Mouse (Mus musculus) liver, embryonic 13.5 days (tissue): ENCODE results near the gene Slx1b. TPM values are rescaled to one million over a fixed set of nuclear protein-coding genes. Genes with fewer than 3 reads are reported as not detected.
"Not testable (repeated sequence)": the region's sequence is repeated elsewhere in the genome, so short reads cannot be mapped to it uniquely, and the experiment has no call there.

Experiments
- ATAC-seq: fragments of 200-750 bp; cut with Nextera tagmentation; 2 replicates; pipeline ENCODE4 v1.8.0; 2017; ENCODE audit warnings: low read depth, mild to moderate bottlenecking, moderate number of reproducible peaks, moderate library complexity
- DNase-seq: peaks from one replicate; pipeline ENCODE4 v3.0.0; 2022
- H3K27ac ChIP-seq: fragments of 300-500 bp; sonication (generic); 2 replicates; pipeline ENCODE4 v1.5.1; 2015; ENCODE audit warnings: moderate library complexity, mild to moderate bottlenecking, inconsistent platforms
- H3K27me3 ChIP-seq: fragments of 300-500 bp; sonication (generic); 2 replicates; pipeline ENCODE4 v1.6.1; 2015; ENCODE audit warnings: mild to moderate bottlenecking, inconsistent platforms
- H3K36me3 ChIP-seq: fragments of 300-500 bp; sonication (generic); 2 replicates; pipeline ENCODE4 v1.6.1; 2015; ENCODE audit warnings: mild to moderate bottlenecking, inconsistent platforms
- H3K4me1 ChIP-seq: fragments of 300-500 bp; sonication (generic); replicated peaks from 2 replicates; pipeline ENCODE4 v1.6.1; 2015; ENCODE audit warnings: inconsistent platforms
- H3K4me2 ChIP-seq: fragments of 300-500 bp; sonication (generic); 2 replicates; pipeline ENCODE4 v1.6.1; 2015; ENCODE audit warnings: inconsistent platforms, mild to moderate bottlenecking, moderate library complexity
- H3K4me3 ChIP-seq: fragments of 300-500 bp; sonication (generic); replicated peaks from 2 replicates; pipeline ENCODE4 v1.5.1; 2015; ENCODE audit warnings: mild to moderate bottlenecking, inconsistent platforms
- H3K9ac ChIP-seq: fragments of 300-500 bp; sonication (generic); 2 replicates; pipeline ENCODE4 v1.6.1; 2015; ENCODE audit warnings: mild to moderate bottlenecking, inconsistent platforms
- H3K9me3 ChIP-seq: fragments of 300-500 bp; sonication (generic); replicated peaks from 2 replicates; pipeline ENCODE4 v1.6.1; 2016; ENCODE audit warnings: inconsistent platforms
- WGBS: fragments of 180-500 bp; shearing (Covaris S2); methylation state at CpG from one replicate; pipeline ENCODE4 v1.1.7; 2015; ENCODE audit not compliant: insufficient replicate concordance; 5-methylcytosine and 5-hydroxymethylcytosine counted together
- polyA plus RNA-seq: library from polyadenylated mRNA; unstranded; fragments of >200 nt; fragmentation: Nextera tagmentation; extraction: Ambion mirVana; gene quantifications from 2 replicates; pipeline ENCODE4 v1.2.1, GENCODE M21; 2015

The Slx1b gene
- polyA plus RNA-seq, 1 experiment from 2014 or later = 3.6 TPM

DNA sequence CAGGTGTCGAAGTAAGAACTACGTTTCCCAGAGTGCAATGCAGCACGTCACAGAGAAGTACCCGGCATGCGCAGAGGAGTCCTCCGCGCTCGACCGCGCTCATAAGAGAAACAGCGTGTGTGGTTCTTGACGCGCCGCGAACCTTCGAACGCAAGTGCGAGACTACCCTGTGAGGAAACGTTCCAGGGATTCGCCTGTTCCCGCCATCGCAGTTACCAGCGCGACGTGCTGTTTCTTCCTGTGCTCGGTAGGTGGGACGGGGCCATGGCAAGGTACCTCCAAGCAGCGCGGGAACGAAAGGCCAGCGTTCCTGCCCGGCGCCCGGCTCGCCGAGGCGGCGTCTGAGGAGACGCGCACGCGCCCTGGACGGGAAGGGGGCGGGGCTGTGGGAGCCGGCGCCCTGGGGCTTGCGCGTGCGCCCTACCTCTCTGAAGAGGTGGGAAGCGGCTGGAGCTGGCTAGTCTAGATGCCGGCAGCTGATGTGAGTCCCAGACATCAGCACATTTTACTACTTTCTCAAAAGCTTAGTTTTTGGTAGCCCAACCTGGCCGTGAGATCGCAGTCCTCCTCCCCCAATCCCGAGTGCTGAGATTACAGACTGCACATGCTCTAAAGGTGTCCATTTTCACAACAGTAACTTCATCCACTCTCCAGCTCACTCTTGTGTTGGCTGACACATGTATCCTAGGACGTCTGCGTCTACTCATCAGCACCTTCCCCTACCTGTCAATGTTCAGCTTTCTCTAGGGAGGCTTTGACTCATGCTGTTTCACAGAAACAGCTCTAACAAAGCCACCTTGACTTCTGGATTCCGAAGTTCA is 46.1 kb downstream of the Slx1b start, which contains the start of gene Sgf29:
Sgf29 (plus strand) TSS at position 79 of the 821 bp plus-strand sequence.
- peak; percentile 97 for ATAC-seq

DNA sequence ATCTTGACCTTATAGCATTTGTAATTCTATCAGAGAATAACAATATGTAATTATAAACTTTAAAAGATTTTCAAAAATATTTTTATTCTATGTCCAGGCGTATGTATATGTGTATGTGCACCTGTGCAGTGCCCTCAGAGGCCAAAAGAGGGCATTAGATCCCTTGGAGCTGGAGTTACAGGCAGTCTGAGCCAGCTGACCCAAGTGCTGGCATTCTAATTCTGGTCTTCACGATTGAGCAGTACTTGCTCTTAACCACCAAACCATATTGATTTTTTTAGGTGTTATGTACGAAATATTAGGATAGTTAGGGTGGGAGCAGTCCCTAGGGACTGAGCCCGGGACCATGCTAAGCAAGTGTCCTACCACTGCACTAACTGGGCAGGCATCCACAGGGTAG is 47.1 kb downstream of the Slx1b start:
- Histone ChIP-seq H3K4me1 (peaks cover 48% of the 10 kb centered on the region), H3K27me3 (no peaks in the 10 kb centered on the region), H3K9me3 (no peaks in the 10 kb centered on the region), H3K4me2 (peak overlapping the region; percentile 83), H3K27ac (no peak overlapping the region; the same call in 1 of the 2 replicates), H3K4me3 (peak overlapping the region; percentile 71), H3K9ac (peak overlapping the region; percentile 80; the same call in 1 of the 2 replicates), H3K36me3 (no peaks in the 10 kb centered on the region)
- WGBS = 60% methylated on average over 4 of the region's 4 CpGs
- ATAC-seq (no peak), DNase-seq (no peak)

More for the DNA sequence above, 46.1 kb downstream of the Slx1b start, which contains the start of gene Sgf29:
- H3K9ac ChIP-seq = peak within 1 kb of the TSS; percentile 80
- peak within 1 kb of the TSS; percentile 83 for H3K4me2 ChIP-seq
- H3K4me1 ChIP-seq = peaks cover 55% of the 10 kb centered on the region
- H3K9me3 ChIP-seq = no peaks in the 10 kb centered on the region
- H3K27me3 ChIP-seq = no peaks in the 10 kb centered on the region
- peak within 1 kb of the TSS; percentile 96 for H3K27ac ChIP-seq
- 1% methylated on average over 57 of the region's 57 CpGs for WGBS
- H3K36me3 ChIP-seq = no peaks in the 10 kb centered on the region
- DNase-seq = peak; percentile 89
- H3K4me3 ChIP-seq = peak within 1 kb of the TSS; percentile 71

DNA sequence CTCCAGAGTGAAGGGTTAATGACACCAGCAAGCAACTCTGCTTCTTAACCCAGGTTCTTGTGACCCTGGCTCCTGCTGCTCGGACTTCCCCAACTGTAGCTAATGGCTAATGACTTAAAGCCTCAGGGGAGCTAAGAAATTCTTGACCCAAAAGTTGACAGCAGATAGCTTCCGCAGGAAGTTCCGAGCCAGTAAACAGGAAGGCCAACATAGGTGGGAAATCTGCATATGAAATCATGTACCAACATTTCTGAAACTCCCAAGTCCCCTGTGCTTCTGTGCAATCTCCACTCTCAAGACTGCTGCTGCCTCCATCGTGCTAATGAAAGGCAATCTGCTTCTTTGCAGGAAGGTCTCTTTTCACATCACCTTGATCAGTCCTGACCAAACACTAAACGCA is 49.9 kb downstream of the Slx1b start:
- H3K27me3 ChIP-seq = no peaks in the 10 kb centered on the region
- no peaks in the 10 kb centered on the region for H3K36me3 ChIP-seq
- DNase-seq (no peak), ATAC-seq (no peak)
- H3K9me3 ChIP-seq = no peaks in the 10 kb centered on the region
- no peak overlapping the region for H3K4me2 ChIP-seq
- no peak overlapping the region for H3K27ac ChIP-seq
- peaks cover 25% of the 10 kb centered on the region for H3K4me1 ChIP-seq
- WGBS = 48% methylated on average over 5 of the region's 5 CpGs
- no peak overlapping the region for H3K4me3 ChIP-seq
- H3K9ac ChIP-seq = no peak overlapping the region

DNA sequence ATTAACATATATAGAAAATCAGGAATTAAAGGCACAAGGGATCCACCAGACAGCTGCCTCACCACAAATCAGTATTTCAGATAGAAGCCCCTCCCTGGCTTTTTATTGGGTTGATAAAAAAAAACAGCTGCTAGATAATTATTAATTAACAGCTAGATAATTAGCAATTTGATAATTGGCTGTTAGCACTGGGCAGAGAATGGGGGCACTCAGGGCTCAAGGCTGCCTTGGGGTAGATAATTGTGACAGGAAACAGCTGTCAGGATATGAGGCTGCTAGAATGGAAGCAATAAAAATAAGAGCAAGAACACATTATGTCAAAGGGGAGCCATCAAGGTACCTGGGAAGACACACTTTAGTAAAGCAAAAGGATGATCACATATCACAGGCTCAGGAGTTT is 50.7 kb downstream of the Slx1b start:
- Histone ChIP-seq H3K4me2 (no peak overlapping the region), H3K9me3 (no peaks in the 10 kb centered on the region), H3K4me1 (peaks cover 17% of the 10 kb centered on the region), H3K4me3 (no peak overlapping the region), H3K27ac (no peak overlapping the region), H3K9ac (no peak overlapping the region), H3K27me3 (no peaks in the 10 kb centered on the region), H3K36me3 (no peaks in the 10 kb centered on the region)
- ATAC-seq (no peak), DNase-seq (no peak)

DNA sequence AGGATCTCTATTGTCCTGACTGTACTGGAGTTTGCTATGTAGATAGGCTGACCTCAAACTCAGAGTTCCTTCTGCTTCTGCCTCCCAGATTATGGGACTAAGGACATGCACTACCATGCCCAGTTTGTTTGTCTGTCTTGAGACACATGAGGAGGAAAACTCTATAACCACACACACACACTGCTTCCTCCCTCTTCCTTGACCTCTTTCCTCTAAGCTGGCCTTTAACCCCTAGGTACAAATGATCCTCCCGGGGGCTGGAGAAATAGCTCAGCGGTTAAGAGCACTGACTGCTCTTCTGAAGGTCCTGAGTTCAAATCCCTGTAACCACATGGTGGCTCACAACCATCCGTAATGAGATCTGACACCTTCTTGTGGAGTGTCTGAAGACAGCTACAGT is 51.2 kb downstream of the Slx1b start:
- no peaks in the 10 kb centered on the region for H3K27me3 ChIP-seq
- H3K36me3 ChIP-seq = no peaks in the 10 kb centered on the region
- H3K9ac ChIP-seq = no peak overlapping the region
- 39% methylated on average over 3 of the region's 3 CpGs for WGBS
- no peak overlapping the region for H3K4me2 ChIP-seq
- no peaks in the 10 kb centered on the region for H3K9me3 ChIP-seq
- DNase-seq (no peak), ATAC-seq (no peak)
- no peak overlapping the region for H3K27ac ChIP-seq
- H3K4me3 ChIP-seq = no peak overlapping the region
- peaks cover 13% of the 10 kb centered on the region for H3K4me1 ChIP-seq

DNA sequence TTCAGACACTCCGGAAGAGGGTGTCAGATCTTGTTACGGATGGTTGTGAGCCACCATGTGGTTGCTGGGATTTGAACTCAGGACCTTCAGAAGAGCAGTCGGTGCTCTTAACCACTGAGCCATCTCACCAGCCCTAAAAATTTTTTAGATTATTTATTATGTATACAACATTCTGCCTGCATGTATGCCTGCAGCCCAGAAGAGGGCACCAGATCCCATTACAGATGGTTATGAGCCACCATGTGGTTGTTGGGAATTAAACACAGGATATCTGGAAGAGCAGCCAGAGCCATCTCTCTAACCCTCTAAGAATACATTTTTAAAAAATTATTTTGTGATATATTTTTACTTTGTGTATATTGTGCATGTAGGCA is 52.4 kb downstream of the Slx1b start:
- not testable (repeated sequence) for H3K4me3 ChIP-seq, H3K9me3 ChIP-seq, DNase-seq, H3K36me3 ChIP-seq, H3K27me3 ChIP-seq, H3K9ac ChIP-seq, H3K4me1 ChIP-seq, H3K4me2 ChIP-seq, H3K27ac ChIP-seq
- 40% methylated on average over 3 of the region's 3 CpGs for WGBS
- peak; percentile 39; the same call in 1 of the 2 replicates for ATAC-seq

DNA sequence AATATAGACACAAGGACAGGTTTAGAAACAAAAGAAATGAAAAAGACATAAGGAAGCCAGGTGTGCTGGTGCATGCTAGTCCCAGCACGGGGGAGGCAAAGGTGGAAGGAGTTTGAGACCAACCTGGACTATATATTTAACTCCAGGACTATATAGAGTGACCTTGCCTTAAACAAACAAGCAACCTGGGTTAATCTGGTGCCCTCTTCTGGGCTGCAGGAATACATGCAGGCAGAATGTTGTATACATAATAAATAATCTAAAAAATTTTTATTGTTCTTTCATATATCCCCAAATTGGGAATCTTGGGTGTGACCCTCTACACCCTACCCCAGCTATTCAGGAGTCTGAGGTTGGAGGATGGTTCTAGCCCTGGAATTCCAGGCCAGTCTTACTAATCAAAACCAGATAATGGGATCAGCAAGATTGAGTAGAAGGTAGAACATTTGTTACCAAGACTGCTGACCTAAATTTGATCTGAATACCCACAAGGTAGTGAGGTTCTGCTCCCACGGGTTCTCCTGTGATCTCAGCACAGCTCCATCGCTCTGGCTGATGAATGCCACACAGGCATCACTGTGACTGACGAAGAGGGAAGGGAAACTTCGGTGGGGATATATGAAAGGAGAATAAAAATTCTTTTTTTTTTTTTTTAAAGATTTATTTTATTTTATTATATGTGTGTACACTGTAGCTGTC is 52.9 kb downstream of the Slx1b start:
- Histone ChIP-seq H3K9me3 (no peaks in the 10 kb centered on the region), H3K9ac (no peak overlapping the region), H3K4me3 (no peak overlapping the region), H3K27ac (no peak overlapping the region), H3K4me1 (peaks cover 7% of the 10 kb centered on the region), H3K27me3 (no peaks in the 10 kb centered on the region), H3K4me2 (no peak overlapping the region), H3K36me3 (no peaks in the 10 kb centered on the region)
- WGBS = 60% methylated on average over 5 of the region's 5 CpGs
- DNase-seq = no peak
- ATAC-seq = peak; percentile 39

Other genes starting within 250 kb of the Slx1b start
- gene Atp2a1, start 232.7 kb downstream of the Slx1b start, polyA plus RNA-seq = 1.1 and 2.4 TPM in 2 replicates
- gene Sh2b1, start 220.4 kb downstream of the Slx1b start, polyA plus RNA-seq = 11.2 and 12.9 TPM in 2 replicates
- gene Tufm, start 208.4 kb downstream of the Slx1b start, polyA plus RNA-seq = 111 and 115 TPM in 2 replicates
- gene Atxn2l, start 192.3 kb downstream of the Slx1b start, polyA plus RNA-seq = 23.8 and 31.4 TPM in 2 replicates
- 138 and 141 TPM in 2 replicates for gene Eif3c, start 129.4 kb downstream of the Slx1b start, polyA plus RNA-seq
- gene Apobr, start 110.8 kb downstream of the Slx1b start, polyA plus RNA-seq = 0.61 and 0.71 TPM in 2 replicates
- gene Cln3, start 110.0 kb downstream of the Slx1b start, polyA plus RNA-seq = 11.5 and 12.4 TPM in 2 replicates
- gene Il27, start 100.8 kb downstream of the Slx1b start, polyA plus RNA-seq = not detected in 2 replicates
- 1.7 and 2.0 TPM in 2 replicates for gene Nupr1, start 64.9 kb downstream of the Slx1b start, polyA plus RNA-seq
- gene Sgf29, start 46.5 kb downstream of the Slx1b start, polyA plus RNA-seq = 34.7 and 36.8 TPM in 2 replicates
- 1.8 and 2.0 TPM in 2 replicates for gene Sult1a1, start 19.4 kb downstream of the Slx1b start, polyA plus RNA-seq
- gene Bola2, start 383 bp downstream of the Slx1b start, polyA plus RNA-seq = 113 and 128 TPM in 2 replicates
- 73.1 and 78.7 TPM in 2 replicates for gene Coro1a, start 12.0 kb upstream of the Slx1b start, polyA plus RNA-seq
- gene Mapk3, start 63.8 kb upstream of the Slx1b start, polyA plus RNA-seq = 19.0 and 19.3 TPM in 2 replicates
- 0.37 and 0.64 TPM in 2 replicates for gene Gdpd3, start 70.5 kb upstream of the Slx1b start, polyA plus RNA-seq
- 68.4 and 77.3 TPM in 2 replicates for gene Ypel3, start 81.2 kb upstream of the Slx1b start, polyA plus RNA-seq
- 0.35 and 0.45 TPM in 2 replicates for gene Tbx6, start 85.7 kb upstream of the Slx1b start, polyA plus RNA-seq
- gene Ppp4c, start 96.7 kb upstream of the Slx1b start, polyA plus RNA-seq = 133 and 141 TPM in 2 replicates
- 0.10 and 0.13 TPM in 2 replicates for gene Fam57b, start 101.9 kb upstream of the Slx1b start, polyA plus RNA-seq
- not detected in 2 replicates for gene 4930451I11Rik, start 135.9 kb upstream of the Slx1b start, polyA plus RNA-seq
- gene Doc2a, start 151.6 kb upstream of the Slx1b start, polyA plus RNA-seq = 0.12 and 0.29 TPM in 2 replicates
- 17.8 and 18.9 TPM in 2 replicates for gene Hirip3, start 166.2 kb upstream of the Slx1b start, polyA plus RNA-seq
- 55.2 and 65.3 TPM in 2 replicates for gene Ino80e, start 166.6 kb upstream of the Slx1b start, polyA plus RNA-seq
- gene Taok2, start 188.9 kb upstream of the Slx1b start, polyA plus RNA-seq = 11.6 and 12.9 TPM in 2 replicates
- gene Tmem219, start 227.1 kb upstream of the Slx1b start, polyA plus RNA-seq = 16.1 and 16.5 TPM in 2 replicates
- gene Kctd13, start 233.1 kb upstream of the Slx1b start, polyA plus RNA-seq = 6.2 and 6.9 TPM in 2 replicates